Mouse (Mus musculus) hindbrain, embryonic 11.5 days (tissue): ENCODE data around the gene H1f0. TPM values are rescaled to one million over a fixed set of nuclear protein-coding genes. Genes with fewer than 3 reads are reported as not detected.

Experiments
- ATAC-seq: fragments of 200-750 bp; cut with Nextera tagmentation; 2 replicates; pipeline ENCODE4 v1.8.0; 2017; ENCODE audit warnings: mild to moderate bottlenecking, moderate TSS enrichment, moderate library complexity; ENCODE audit not compliant: low FRiP score
- DNase-seq: peaks from one replicate; pipeline ENCODE4 v3.0.0-alpha.2; 2015; ENCODE audit warnings: low spot score
- H3K27ac ChIP-seq: fragments of 300-500 bp; sonication (generic); 2 replicates; pipeline ENCODE4 v1.5.1; 2014; ENCODE audit warnings: mild to moderate bottlenecking, low read depth, low read length
- H3K27me3 ChIP-seq: fragments of 300-500 bp; sonication (generic); 2 replicates; pipeline ENCODE4 v1.6.1; 2014; ENCODE audit warnings: mild to moderate bottlenecking, low read length, moderate library complexity, mixed read lengths; ENCODE audit not compliant: control insufficient read depth, insufficient read depth
- H3K36me3 ChIP-seq: fragments of 300-500 bp; sonication (generic); 2 replicates; pipeline ENCODE4 v1.6.1; 2014; ENCODE audit warnings: mild to moderate bottlenecking, low read length, moderate library complexity, mixed read lengths; ENCODE audit not compliant: control insufficient read depth, insufficient read depth
- H3K4me1 ChIP-seq: fragments of 300-500 bp; sonication (generic); replicated peaks from 2 replicates; pipeline ENCODE4 v1.6.1; 2014; ENCODE audit warnings: low read length, mixed read lengths; ENCODE audit not compliant: control insufficient read depth, insufficient read depth
- H3K4me2 ChIP-seq: fragments of 300-500 bp; sonication (generic); replicated peaks from 2 replicates; pipeline ENCODE4 v1.6.1; 2014; ENCODE audit warnings: mild to moderate bottlenecking, low read depth, low read length
- H3K4me3 ChIP-seq: fragments of 300-500 bp; sonication (generic); 2 replicates; pipeline ENCODE4 v1.5.1; 2014; ENCODE audit warnings: low read depth, low read length
- H3K9ac ChIP-seq: fragments of 300-500 bp; sonication (generic); 2 replicates; pipeline ENCODE4 v1.6.1; 2014; ENCODE audit warnings: low read depth, low read length
- H3K9me3 ChIP-seq: fragments of 300-500 bp; sonication (generic); 2 replicates; pipeline ENCODE4 v1.6.1; 2016; ENCODE audit warnings: low read length; ENCODE audit not compliant: control insufficient read depth
- WGBS: fragments of 180-500 bp; shearing (Covaris S2); extraction: QIAGEN DNeasy Blood & Tissue Kit; methylation state at CpG from one replicate; pipeline ENCODE4 v1.1.7; 2014; 5-methylcytosine and 5-hydroxymethylcytosine counted together
- polyA plus RNA-seq: library from polyadenylated mRNA; unstranded; fragments of >200 nt; fragmentation: Nextera tagmentation; extraction: Ambion mirVana; gene quantifications from 2 replicates; pipeline ENCODE4 v1.2.1, GENCODE M21; 2014

The H1f0 gene
- polyA plus RNA-seq, 1 experiment from 2014 or later, result 154 TPM

DNA sequence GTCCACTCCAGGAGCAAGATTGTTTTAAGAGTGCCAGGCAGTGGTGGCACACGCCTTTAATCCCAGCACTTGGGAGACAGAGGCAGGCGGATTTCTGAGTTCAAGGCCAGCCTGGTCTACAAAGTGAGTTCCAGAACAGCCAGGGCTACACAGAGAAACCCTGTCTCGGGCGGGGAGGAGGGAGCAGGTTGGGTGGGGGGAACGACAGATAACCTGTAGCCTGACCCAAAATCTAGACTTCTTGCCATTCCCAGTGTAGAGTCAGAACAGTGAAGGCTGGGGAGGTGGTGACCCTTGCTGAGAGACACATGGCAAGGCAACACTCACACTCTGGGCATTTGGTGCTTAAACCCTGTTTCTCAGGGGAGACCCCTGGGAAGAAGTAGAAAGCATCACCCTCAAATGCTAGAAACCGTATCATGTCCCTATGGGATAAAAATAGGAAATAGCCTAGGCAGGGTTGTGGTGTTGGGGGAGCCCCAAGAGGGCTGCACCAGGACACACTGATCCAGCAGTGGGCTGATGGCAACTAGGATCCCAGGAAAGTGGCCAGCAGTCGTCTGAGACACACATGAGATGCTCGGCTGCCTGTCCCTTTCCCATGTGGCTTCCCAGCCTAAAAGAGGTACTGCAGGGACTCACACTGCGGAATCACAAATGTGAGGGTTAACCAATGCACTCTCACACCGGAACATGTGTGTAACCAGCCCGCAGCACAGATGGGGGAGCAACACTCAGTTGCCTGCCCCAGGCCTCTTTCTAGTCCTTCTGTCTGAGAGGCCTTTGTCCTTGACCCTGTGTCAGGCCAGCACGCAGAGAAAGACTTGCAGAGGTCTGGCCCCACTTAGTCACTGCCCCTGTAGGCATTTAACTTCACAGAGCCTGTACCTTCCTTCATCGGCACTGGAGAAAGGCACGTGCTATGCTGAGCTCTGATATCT lies 38.8 kb upstream of the H1f0 start:
- no peak overlapping the region for H3K9ac ChIP-seq
- ATAC-seq, result no peak
- no peak overlapping the region for H3K4me3 ChIP-seq
- H3K4me2 ChIP-seq, result no peak overlapping the region
- H3K9me3 ChIP-seq, result no peaks in the 10 kb centered on the region
- H3K4me1 ChIP-seq, result no peaks in the 10 kb centered on the region
- no peak for DNase-seq
- H3K27ac ChIP-seq, result no peak overlapping the region
- WGBS, result 91% methylated on average over 14 of the region's 14 CpGs
- H3K36me3 ChIP-seq, result peaks cover 18% of the 10 kb centered on the region
- no peaks in the 10 kb centered on the region for H3K27me3 ChIP-seq

DNA sequence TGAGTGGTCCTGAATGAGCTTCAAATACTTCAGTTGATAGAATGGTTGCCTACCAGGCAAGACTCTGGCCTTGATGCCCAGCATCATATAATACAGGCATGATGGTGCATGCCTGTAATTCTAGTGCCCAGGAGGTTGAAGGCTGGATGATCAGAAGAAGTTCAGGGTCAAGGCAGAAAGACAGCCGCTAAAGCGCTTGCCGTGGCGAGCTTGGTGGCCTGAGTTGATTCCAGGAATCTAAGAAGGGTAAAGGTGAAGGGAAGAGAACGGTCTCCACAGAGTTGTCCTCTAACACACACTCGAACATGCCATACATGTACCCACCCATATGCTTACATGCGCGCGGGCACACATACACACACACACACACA lies 38.2 kb upstream of the H1f0 start:
- Histone ChIP-seq H3K9me3 (no peaks in the 10 kb centered on the region), H3K9ac (no peak overlapping the region), H3K27ac (no peak overlapping the region), H3K4me1 (no peaks in the 10 kb centered on the region), H3K36me3 (peaks cover 19% of the 10 kb centered on the region), H3K4me3 (no peak overlapping the region), H3K4me2 (no peak overlapping the region), H3K27me3 (no peaks in the 10 kb centered on the region)
- ATAC-seq (no peak), DNase-seq (no peak)
- 95% methylated on average over 9 of the region's 9 CpGs for WGBS

DNA sequence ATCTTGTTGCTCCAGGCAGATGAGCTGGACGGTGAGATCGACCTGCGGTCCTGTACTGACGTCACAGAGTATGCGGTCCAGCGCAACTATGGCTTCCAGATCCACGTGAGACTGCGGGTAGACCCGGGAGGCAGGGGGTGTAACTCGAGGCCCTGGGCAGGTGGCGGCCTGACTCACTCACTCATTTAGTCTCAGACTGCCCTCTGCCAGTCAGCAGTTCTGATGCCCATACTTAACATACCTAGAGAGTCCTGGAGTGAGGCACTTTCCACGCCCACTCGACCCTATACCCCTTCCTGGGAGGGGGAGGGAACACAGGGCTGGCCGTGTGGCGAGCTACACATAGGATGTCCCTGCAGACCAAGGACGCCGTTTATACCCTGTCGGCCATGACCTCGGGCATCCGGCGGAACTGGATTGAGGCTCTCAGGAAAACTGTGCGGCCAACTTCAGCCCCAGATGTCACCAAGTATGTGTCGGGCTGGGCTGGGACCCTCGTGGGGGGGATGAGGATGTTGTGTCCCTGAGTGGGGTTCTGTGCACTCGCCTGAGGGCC lies 37.2 kb upstream of the H1f0 start:
- no peaks in the 10 kb centered on the region for H3K4me1 ChIP-seq
- H3K4me2 ChIP-seq, result no peak overlapping the region
- H3K27me3 ChIP-seq, result no peaks in the 10 kb centered on the region
- no peak overlapping the region for H3K9ac ChIP-seq
- H3K36me3 ChIP-seq, result peaks cover 20% of the 10 kb centered on the region
- DNase-seq (no peak), ATAC-seq (no peak)
- WGBS, result 90% methylated on average over 25 of the region's 25 CpGs
- H3K27ac ChIP-seq, result no peak overlapping the region
- no peaks in the 10 kb centered on the region for H3K9me3 ChIP-seq
- H3K4me3 ChIP-seq, result no peak overlapping the region

DNA sequence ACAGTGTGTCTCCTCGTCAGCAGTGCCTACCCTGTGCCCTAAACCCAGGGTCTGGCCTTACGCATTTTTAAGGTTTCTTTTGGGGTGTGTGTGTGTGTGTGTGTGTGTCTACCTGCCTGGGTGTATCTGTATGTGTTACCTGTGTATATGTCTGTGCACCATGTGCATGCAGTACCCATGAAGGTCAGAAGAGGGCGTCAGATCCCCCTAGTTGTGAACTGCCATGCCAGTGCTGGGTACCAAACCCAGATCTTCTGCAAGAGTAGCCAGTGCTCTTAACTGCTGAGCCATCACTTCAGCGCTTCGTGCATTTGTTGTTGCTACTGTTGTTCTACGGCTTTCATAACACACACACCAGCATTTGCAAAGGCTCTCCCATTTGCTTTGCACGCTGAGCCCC lies 36.0 kb upstream of the H1f0 start:
- no peaks in the 10 kb centered on the region for H3K9me3 ChIP-seq
- no peaks in the 10 kb centered on the region for H3K27me3 ChIP-seq
- H3K4me1 ChIP-seq, result no peaks in the 10 kb centered on the region
- no peak overlapping the region for H3K4me2 ChIP-seq
- H3K36me3 ChIP-seq, result peaks cover 20% of the 10 kb centered on the region
- DNase-seq (no peak), ATAC-seq (no peak)
- 92% methylated on average over 7 of the region's 7 CpGs for WGBS
- H3K4me3 ChIP-seq, result no peak overlapping the region
- no peak overlapping the region for H3K27ac ChIP-seq
- H3K9ac ChIP-seq, result no peak overlapping the region

DNA sequence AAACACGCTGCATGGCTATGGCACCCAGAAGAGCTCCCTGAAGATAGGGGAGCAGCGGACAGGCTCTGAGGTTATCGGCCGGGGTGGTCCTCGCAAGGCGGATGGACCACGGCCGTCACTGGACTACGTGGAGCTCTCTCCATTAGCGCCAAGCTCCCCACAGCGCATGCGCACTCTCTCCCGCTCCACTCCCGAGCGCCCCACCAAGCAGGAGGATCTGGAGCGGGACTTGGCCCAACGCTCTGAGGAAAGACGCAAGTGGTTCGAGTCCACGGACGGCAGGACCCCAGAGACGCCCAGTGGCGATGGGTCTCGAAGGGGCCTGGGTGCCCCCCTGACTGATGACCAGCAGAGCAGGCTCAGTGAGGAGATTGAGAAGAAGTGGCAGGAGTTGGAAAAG lies 35.3 kb upstream of the H1f0 start:
- DNase-seq (no peak), ATAC-seq (no peak)
- H3K27me3 ChIP-seq, result no peaks in the 10 kb centered on the region
- no peak overlapping the region for H3K27ac ChIP-seq
- no peaks in the 10 kb centered on the region for H3K4me1 ChIP-seq
- H3K4me2 ChIP-seq, result no peak overlapping the region
- 97% methylated on average over 24 of the region's 24 CpGs for WGBS
- no peak overlapping the region for H3K9ac ChIP-seq
- H3K4me3 ChIP-seq, result no peak overlapping the region
- H3K9me3 ChIP-seq, result no peaks in the 10 kb centered on the region
- H3K36me3 ChIP-seq, result peaks cover 20% of the 10 kb centered on the region

DNA sequence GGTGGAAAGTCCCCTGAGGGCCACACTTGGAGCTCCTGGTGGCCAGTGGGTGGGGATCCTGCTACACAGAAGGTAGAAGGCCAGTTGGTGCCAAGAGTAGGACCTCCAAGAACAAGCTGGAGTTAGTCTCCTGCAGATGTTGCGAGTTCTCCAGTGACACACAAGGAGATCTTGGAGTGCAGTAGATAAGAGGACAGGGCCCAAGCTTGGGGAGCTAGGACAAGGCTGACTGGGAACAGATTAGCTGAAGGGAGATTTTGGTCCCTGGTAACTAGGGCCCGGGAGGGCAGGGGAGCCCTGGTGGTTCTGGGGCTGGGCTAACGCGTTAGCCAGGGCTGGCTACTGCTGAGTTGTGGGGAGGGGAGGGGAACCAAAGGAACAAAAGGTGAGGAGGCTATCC lies 32.3 kb upstream of the H1f0 start:
- Histone ChIP-seq H3K4me1 (no peaks in the 10 kb centered on the region), H3K27ac (no peak overlapping the region), H3K36me3 (peaks cover 18% of the 10 kb centered on the region), H3K4me3 (no peak overlapping the region), H3K9ac (no peak overlapping the region), H3K9me3 (no peaks in the 10 kb centered on the region), H3K4me2 (no peak overlapping the region), H3K27me3 (no peaks in the 10 kb centered on the region)
- DNase-seq (no peak), ATAC-seq (no peak)
- 91% methylated on average over 4 of the region's 4 CpGs for WGBS

DNA sequence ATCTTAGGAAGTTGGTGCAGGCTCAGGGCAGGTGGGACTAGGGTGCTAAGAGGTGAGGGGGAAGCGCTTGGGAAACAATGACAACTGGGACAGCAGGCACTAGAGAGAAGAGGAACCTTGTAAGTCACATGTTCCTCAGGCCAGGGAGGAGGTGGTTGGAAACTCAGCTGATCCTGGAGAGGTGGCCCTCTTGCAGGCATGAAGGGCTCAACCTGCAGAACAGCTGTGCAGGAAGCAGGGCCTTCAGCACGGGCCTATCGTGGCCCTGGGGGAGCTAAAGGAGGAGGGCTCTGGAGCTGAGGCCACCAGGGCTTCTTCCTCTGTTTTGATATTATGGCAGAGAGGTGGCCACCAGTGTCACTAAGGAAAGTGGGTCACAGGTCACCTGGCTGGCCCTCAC lies 31.6 kb upstream of the H1f0 start:
- H3K9me3 ChIP-seq, result no peaks in the 10 kb centered on the region
- H3K27me3 ChIP-seq, result no peaks in the 10 kb centered on the region
- no peak overlapping the region for H3K4me3 ChIP-seq
- H3K9ac ChIP-seq, result no peak overlapping the region
- 87% methylated on average over 3 of the region's 3 CpGs for WGBS
- H3K27ac ChIP-seq, result no peak overlapping the region
- ATAC-seq (no peak), DNase-seq (no peak)
- H3K4me1 ChIP-seq, result no peaks in the 10 kb centered on the region
- no peak overlapping the region for H3K4me2 ChIP-seq
- peaks cover 14% of the 10 kb centered on the region; the same call in 1 of the 2 replicates for H3K36me3 ChIP-seq

DNA sequence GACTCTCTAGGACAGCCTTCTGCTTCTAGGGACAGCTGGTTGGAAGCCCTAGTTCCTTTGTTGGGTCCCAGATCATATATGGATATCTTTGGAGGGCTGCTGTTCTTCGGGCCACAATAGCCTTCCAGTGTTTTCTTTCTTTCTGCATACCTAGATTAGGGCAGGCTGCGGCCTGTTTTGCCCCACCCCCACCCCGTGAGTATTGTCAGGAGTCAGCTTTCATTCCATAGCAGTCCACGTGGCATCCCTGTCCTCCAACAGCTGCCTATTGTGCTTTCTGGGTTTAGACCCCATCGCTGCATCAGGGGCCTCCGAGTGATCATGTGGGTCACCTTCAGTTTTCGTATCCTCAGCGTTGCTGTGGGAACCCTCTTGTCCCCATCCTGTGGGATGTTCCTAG lies 29.9 kb upstream of the H1f0 start:
- Histone ChIP-seq H3K27ac (no peak overlapping the region), H3K4me1 (no peaks in the 10 kb centered on the region), H3K4me2 (no peak overlapping the region), H3K27me3 (no peaks in the 10 kb centered on the region), H3K36me3 (peaks cover 11% of the 10 kb centered on the region; the same call in 1 of the 2 replicates), H3K4me3 (no peak overlapping the region), H3K9ac (no peak overlapping the region), H3K9me3 (no peaks in the 10 kb centered on the region)
- 67% methylated on average over 8 of the region's 8 CpGs for WGBS
- ATAC-seq (no peak), DNase-seq (no peak)

DNA sequence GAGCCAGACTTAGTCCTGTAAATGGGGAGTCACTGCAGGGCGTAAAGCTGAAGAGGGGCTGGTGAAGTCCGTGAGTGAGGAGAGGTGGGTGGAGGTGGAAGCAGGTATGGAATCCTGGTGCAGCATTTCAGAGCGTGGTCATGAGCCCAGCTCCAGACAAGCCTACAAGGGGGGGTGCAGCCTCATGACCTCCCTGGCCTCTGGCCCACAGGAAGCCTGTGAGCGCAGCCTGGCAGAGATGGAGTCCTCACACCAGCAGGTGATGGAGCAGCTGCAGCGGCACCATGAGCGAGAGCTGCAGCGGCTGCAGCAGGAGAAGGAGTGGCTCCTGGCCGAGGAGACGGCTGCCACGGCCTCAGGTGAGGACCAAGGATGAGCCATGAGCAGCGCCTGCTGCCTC lies 28.7 kb upstream of the H1f0 start:
- WGBS, result 88% methylated on average over 11 of the region's 11 CpGs
- Histone ChIP-seq H3K9me3 (no peaks in the 10 kb centered on the region), H3K27me3 (no peaks in the 10 kb centered on the region), H3K9ac (no peak overlapping the region), H3K36me3 (peaks cover 4% of the 10 kb centered on the region; the same call in 1 of the 2 replicates), H3K4me3 (no peak overlapping the region), H3K27ac (no peak overlapping the region), H3K4me2 (no peak overlapping the region), H3K4me1 (no peaks in the 10 kb centered on the region)
- no peak for ATAC-seq
- DNase-seq, result no peak
